Mouse (Mus musculus) MEL-GATA-1-ER (cell line): ENCODE data around the gene Ces2f.
A peak's percentile ranks its signal among the peaks of the same experiment; 100 is the strongest.
"Not testable (repeated sequence)": the region's sequence is repeated elsewhere in the genome, so short reads cannot be mapped to it uniquely, and the experiment has no call there.

Experiments used
- DNase-seq: peaks from one replicate; pipeline ENCODE4 v3.0.0-alpha.2; 2012; ENCODE audit warnings: low read depth; ENCODE audit errors: extremely low read depth

Ces2f gene

GRCm38 (mm10) chr8:104947056-104947455 lies at the start of gene Ces2f:
Gene Ces2f (plus strand): TSS chr8:104947356.
- DNase-seq, result no peak

- no peak for DNase-seq
These were observed 45.4 kb upstream of the Ces2f start for GRCm38 (mm10) chr8:104901746-104902145.

DNA sequence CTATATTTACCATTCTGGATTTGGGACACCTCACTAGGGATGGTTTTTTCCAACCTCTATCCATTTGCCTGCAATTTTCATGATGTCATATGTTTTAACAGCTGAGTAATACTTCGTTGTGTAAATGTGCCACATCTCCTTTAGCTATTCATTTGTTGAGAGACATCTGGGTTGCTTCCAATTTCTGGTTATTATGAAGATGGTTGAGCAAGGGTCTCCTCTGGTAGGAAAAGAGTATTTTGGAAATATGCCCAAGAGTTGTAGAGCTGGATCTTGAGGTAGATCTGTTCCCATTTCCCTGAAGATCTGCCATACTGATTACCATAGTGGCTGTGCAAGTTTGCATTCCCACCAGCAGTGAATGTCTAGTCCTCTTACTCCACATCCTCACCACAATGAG lies 40.0 kb upstream of the Ces2f start:
- no peak for DNase-seq

- DNase-seq, result not testable (repeated sequence)
These were observed 38.1 kb upstream of the Ces2f start for GRCm38 (mm10) chr8:104909021-104909420.

- DNase-seq, result not testable (repeated sequence)
These were observed 37.5 kb upstream of the Ces2f start for GRCm38 (mm10) chr8:104909651-104910050.

DNA sequence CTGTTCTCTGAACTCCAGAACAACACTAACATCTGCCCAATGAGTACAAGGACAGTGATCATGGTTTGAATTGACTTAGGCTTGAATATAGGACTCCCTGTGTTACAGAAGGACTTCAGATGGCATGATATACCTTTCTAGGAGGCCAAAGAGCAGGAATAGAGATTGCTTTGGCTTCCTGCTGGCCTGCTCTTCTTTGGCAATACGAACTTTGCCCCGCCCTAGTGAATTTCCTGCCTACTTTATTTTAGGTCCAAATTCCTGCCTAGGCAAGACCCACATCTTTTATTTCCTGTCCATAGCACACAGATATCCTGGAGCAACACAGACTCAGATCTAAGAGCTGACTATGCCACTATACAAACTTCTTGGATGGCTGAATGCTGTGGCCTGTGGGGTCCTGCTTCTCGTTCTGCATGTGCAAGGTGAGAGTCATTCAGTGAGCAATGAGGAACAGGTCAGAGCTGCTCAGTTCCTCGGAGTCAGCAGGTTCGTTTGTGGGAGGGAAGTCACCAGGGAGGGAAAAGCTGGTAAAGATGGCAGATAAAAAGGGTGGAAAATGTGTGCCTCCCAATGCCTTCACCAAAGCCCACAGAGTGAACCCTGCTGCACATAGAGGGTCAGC lies 21.1 kb upstream of the Ces2f start, which contains the start of gene Ces2e:
TSS of gene Ces2e (plus strand) at position 289 of the 625 bp plus-strand sequence.
- DNase-seq, result no peak

DNA sequence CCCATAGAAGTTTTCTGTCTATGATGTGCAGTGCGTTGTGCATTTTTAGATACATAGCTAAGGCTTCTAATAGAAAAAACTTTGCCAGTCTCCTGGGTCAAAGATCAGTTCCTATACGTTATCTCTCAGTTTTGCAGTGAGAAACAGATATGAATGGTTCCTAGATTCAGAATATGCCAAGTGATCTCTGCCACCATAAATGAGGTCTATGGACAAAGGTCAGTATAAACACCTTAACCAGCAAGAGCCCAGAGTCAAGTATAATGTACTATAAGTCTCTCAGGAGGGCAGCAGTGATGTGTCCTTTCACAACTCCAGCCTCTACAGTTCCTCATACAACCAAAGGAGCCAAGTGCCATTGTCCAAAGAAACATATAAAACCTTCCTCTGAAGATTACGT lies 19.9 kb upstream of the Ces2f start:
- no peak for DNase-seq

GRCm38 (mm10) chr8:104944665-104945064 lies 2.5 kb upstream of the Ces2f start:
- no peak for DNase-seq

- DNase-seq, result no peak
These were observed 1.9 kb downstream of the Ces2f start for GRCm38 (mm10) chr8:104949031-104949430.

GRCm38 (mm10) chr8:104961537-104961961 lies 14.4 kb downstream of the Ces2f start, which contains the start of gene Ces2g:
Gene Ces2g (plus strand): TSS chr8:104961718.
- peak; percentile 90 for DNase-seq

DNA sequence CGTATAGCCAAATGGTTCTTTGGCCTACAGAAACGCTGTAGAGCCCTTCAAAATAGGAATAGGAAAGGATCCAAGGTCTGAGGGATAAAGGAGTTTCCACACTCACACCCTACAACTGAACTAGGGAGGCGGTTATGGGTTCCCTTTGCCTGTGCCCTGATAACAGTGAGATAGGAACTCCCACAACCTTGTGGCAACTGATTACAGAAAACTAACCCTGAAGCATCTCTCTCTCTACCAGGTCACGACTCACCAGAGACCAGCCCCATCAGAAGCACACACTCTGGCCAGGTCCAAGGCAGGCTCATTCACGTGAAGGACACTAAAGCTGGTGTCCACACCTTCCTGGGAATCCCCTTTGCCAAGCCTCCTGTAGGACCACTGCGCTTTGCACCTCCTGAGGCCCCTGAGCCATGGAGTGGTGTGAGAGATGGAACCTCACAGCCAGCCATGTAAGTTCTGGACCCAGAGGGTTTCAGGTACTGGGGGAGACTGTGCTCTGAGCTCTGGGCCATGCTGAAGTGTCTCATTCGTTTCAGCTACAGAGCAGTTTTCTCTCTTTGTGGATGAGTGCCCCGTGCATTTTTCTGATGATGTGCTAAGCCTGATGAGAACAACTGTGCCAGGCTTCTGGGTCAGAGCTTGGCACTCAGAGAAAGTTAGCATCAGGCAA lies 15.2 kb downstream of the Ces2f start:
- DNase-seq, result peak; percentile 75

DNA sequence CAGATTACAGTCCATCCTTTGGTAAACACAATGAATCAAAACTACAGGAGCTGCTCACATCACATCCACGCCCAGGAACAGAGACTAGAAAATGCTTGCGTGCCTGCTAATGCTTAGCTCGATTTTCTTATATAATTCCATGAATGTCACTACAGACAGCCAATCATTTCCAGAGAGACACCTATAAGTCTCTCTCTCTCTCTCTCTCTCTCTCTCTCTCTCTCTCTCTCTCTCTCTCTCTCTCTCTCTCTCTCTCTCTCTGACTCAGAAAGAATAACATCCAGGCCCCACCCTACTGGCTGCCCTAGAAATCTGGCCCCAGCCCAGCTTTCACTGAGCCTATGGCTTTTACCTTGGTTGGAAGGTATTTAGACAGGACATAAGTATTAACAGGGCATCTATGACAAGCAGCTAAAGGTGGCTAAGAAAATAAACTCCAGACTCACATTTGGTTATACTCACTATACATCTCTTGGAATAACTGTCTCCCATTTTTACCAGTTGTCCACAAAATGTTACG lies 16.3 kb downstream of the Ces2f start:
- DNase-seq, result no peak

- no peak for DNase-seq
These were observed 37.0 kb downstream of the Ces2f start for GRCm38 (mm10) chr8:104984126-104984525.

GRCm38 (mm10) chr8:104984942-104985341 lies 37.8 kb downstream of the Ces2f start:
- DNase-seq, result no peak

- DNase-seq, result no peak
These were observed 51.0 kb downstream of the Ces2f start for GRCm38 (mm10) chr8:104998191-104998590.

GRCm38 (mm10) chr8:104999183-104999582 lies 52.0 kb downstream of the Ces2f start:
- DNase-seq, result no peak

DNA sequence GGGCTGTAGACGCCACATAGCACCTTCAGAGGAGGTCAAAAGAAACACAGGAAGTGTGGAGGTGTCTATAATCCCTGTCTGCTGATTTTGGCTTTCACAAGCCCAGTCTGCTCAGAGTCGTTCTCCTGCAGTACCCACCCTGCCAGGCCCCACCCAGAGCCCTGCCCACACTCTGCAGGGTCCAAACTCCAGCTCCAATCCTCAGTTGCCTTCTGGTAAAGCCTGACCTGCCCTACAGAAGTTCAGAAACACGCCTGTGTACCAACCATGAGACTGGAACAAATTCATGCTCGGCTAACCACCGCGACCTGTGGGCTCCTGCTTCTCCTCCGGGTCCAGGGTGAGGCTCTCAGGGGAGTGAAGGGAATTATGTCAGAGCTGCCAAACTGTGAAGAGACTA lies 53.4 kb downstream of the Ces2f start, which contains the start of gene Ces2h:
TSS of gene Ces2h (plus strand) at position 268 of the 400 bp plus-strand sequence.
- DNase-seq, result no peak
